Mouse (Mus musculus) midbrain, embryonic 14.5 days (tissue): ENCODE measurements around the gene Foxo1. TPM values are rescaled to one million over a fixed set of nuclear protein-coding genes. Genes with fewer than 3 reads are reported as not detected.

Experiments used
- ATAC-seq: fragments of 200-750 bp; cut with Nextera tagmentation; 2 replicates; pipeline ENCODE4 v1.8.0; 2017; ENCODE audit warnings: moderate number of reproducible peaks, moderate library complexity; ENCODE audit not compliant: low FRiP score, low TSS enrichment
- DNase-seq: peaks from one replicate; pipeline ENCODE4 v3.0.0-alpha.2; 2015
- H3K27ac ChIP-seq: fragments of 300-500 bp; sonication (generic); replicated peaks from 2 replicates; pipeline ENCODE4 v1.5.1; 2014; ENCODE audit warnings: mild to moderate bottlenecking, low read depth, low read length, moderate library complexity
- H3K27me3 ChIP-seq: fragments of 300-500 bp; sonication (generic); 2 replicates; pipeline ENCODE4 v1.6.1; 2014; ENCODE audit warnings: low read length, control low read depth, mixed read lengths; ENCODE audit not compliant: control insufficient read depth, insufficient read depth
- H3K36me3 ChIP-seq: fragments of 300-500 bp; sonication (generic); 2 replicates; pipeline ENCODE4 v1.6.1; 2014; ENCODE audit warnings: low read length, control low read depth; ENCODE audit not compliant: control insufficient read depth, insufficient read depth
- H3K4me1 ChIP-seq: fragments of 300-500 bp; sonication (generic); 2 replicates; pipeline ENCODE4 v1.6.1; 2014; ENCODE audit warnings: mild to moderate bottlenecking, antibody characterized with exemption, low read length, control low read depth; ENCODE audit not compliant: control insufficient read depth, insufficient read depth
- H3K4me2 ChIP-seq: fragments of 300-500 bp; sonication (generic); 2 replicates; pipeline ENCODE4 v1.6.1; 2014; ENCODE audit warnings: mild to moderate bottlenecking, low read length, moderate library complexity
- H3K4me3 ChIP-seq: fragments of 300-500 bp; sonication (generic); replicated peaks from 2 replicates; pipeline ENCODE4 v1.5.1; 2014; ENCODE audit warnings: low read depth, low read length
- H3K9ac ChIP-seq: fragments of 300-500 bp; sonication (generic); replicated peaks from 2 replicates; pipeline ENCODE4 v1.6.1; 2014; ENCODE audit warnings: mild to moderate bottlenecking, low read length, moderate library complexity
- H3K9me3 ChIP-seq: fragments of 300-500 bp; sonication (generic); 2 replicates; pipeline ENCODE4 v1.6.1; 2016; ENCODE audit warnings: low read length, control low read depth, mixed read lengths; ENCODE audit not compliant: control insufficient read depth
- WGBS: fragments of 180-500 bp; shearing (Covaris S2); extraction: QIAGEN DNeasy Blood & Tissue Kit; methylation state at CpG from one replicate; pipeline ENCODE4 v1.1.7; 2014; 5-methylcytosine and 5-hydroxymethylcytosine counted together
- polyA plus RNA-seq: library from polyadenylated mRNA; unstranded; fragments of >200 nt; fragmentation: Nextera tagmentation; extraction: Ambion mirVana; gene quantifications from 2 replicates; pipeline ENCODE4 v1.2.1, GENCODE M21; 2014

Foxo1 gene
- 3.3 and 4.3 TPM in 2 replicates for polyA plus RNA-seq

GRCm38 (mm10) chr3:52267652-52268486 lies at the start of gene Foxo1:
Gene Foxo1, plus strand, starts transcription at chr3:52268336.
- Histone ChIP-seq H3K4me3 (peak within 1 kb of the TSS; percentile 69), H3K27ac (no peak within 1 kb of the TSS; the same call in 1 of the 2 replicates), H3K36me3 (no peaks in the 10 kb centered on the region), H3K9me3 (no peaks in the 10 kb centered on the region), H3K9ac (peak within 1 kb of the TSS; percentile 49), H3K27me3 (peaks cover 59% of the 10 kb centered on the region), H3K4me2 (peak within 1 kb of the TSS; percentile 91), H3K4me1 (peaks cover 9% of the 10 kb centered on the region)
- WGBS, result under 1% methylated on average over 85 of the region's 85 CpGs
- DNase-seq (peak; percentile 93), ATAC-seq (peak; percentile 93)

DNA sequence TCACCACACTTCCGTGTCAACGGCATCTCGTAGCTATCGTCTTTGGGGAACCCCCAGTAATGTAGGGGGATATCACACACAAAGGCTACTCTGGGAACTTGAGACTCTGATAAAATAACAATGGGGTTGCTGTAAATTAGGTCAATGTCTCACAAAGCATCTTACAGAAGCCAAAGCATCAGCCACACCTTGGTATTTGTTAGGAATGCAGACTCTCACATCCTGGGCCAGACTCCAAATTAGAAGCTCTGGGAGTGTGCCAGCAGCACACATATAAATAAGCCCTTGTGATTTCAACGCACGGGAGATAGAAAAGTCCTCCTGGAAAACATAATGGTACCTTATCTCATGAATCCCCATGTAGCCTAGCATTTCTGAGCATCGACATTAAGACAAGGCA lies 49.3 kb upstream of the Foxo1 start:
- no peaks in the 10 kb centered on the region for H3K4me1 ChIP-seq
- WGBS, result 83% methylated on average over 7 of the region's 7 CpGs
- no peaks in the 10 kb centered on the region for H3K9me3 ChIP-seq
- ATAC-seq (no peak), DNase-seq (no peak)
- no peak overlapping the region for H3K9ac ChIP-seq
- no peak overlapping the region for H3K4me2 ChIP-seq
- H3K36me3 ChIP-seq, result no peaks in the 10 kb centered on the region
- no peak overlapping the region for H3K4me3 ChIP-seq
- no peak overlapping the region for H3K27ac ChIP-seq
- no peaks in the 10 kb centered on the region for H3K27me3 ChIP-seq

DNA sequence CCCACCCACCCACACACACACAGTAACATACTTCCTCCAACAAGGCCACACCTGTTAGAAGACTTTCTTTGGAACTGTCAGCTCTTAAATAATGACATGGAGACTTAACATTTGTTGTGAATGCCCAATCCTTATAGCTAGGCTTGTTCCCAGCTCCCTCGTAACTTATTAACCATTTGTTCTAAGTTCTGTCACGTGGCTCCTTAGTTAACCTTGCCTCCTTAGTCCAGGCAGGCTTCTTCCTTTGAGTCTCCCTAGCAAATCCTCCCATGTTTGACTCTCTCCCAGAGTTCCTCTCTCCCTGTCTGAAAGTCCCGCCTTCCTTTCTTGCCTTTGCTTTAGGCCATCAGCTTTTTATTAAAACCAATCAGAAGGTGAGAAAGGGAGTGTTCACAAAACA lies 47.1 kb upstream of the Foxo1 start:
- ATAC-seq, result no peak
- no peak overlapping the region for H3K4me3 ChIP-seq
- no peak for DNase-seq
- 77% methylated on average over 3 of the region's 3 CpGs for WGBS
- no peaks in the 10 kb centered on the region for H3K27me3 ChIP-seq
- no peaks in the 10 kb centered on the region for H3K36me3 ChIP-seq
- H3K27ac ChIP-seq, result no peak overlapping the region
- H3K9ac ChIP-seq, result no peak overlapping the region
- H3K4me1 ChIP-seq, result no peaks in the 10 kb centered on the region
- no peak overlapping the region for H3K4me2 ChIP-seq
- H3K9me3 ChIP-seq, result no peaks in the 10 kb centered on the region

- no peaks in the 10 kb centered on the region for H3K36me3 ChIP-seq
- no peaks in the 10 kb centered on the region for H3K4me1 ChIP-seq
- H3K4me2 ChIP-seq, result no peak overlapping the region
- no peak for DNase-seq
- ATAC-seq, result no peak
- no peaks in the 10 kb centered on the region for H3K9me3 ChIP-seq
- no peak overlapping the region for H3K9ac ChIP-seq
- WGBS, result 88% methylated on average over 5 of the region's 5 CpGs
- no peak overlapping the region for H3K27ac ChIP-seq
- H3K4me3 ChIP-seq, result no peak overlapping the region
- H3K27me3 ChIP-seq, result no peaks in the 10 kb centered on the region
Measured at GRCm38 (mm10) chr3:52221931-52222330, 46.2 kb upstream of the Foxo1 start.

GRCm38 (mm10) chr3:52236488-52236887 lies 31.6 kb upstream of the Foxo1 start:
- Histone ChIP-seq H3K9me3 (no peaks in the 10 kb centered on the region), H3K27me3 (no peaks in the 10 kb centered on the region), H3K4me1 (no peaks in the 10 kb centered on the region), H3K36me3 (no peaks in the 10 kb centered on the region), H3K9ac (no peak overlapping the region), H3K27ac (no peak overlapping the region), H3K4me2 (no peak overlapping the region), H3K4me3 (no peak overlapping the region)
- peak; percentile 45 for DNase-seq
- ATAC-seq, result no peak
- 85% methylated on average over 4 of the region's 4 CpGs for WGBS

GRCm38 (mm10) chr3:52237136-52237535 lies 31.0 kb upstream of the Foxo1 start:
- DNase-seq, result no peak
- no peak for ATAC-seq
- Histone ChIP-seq H3K9me3 (no peaks in the 10 kb centered on the region), H3K9ac (no peak overlapping the region), H3K27me3 (no peaks in the 10 kb centered on the region), H3K4me1 (no peaks in the 10 kb centered on the region), H3K27ac (no peak overlapping the region), H3K4me2 (no peak overlapping the region), H3K36me3 (no peaks in the 10 kb centered on the region), H3K4me3 (no peak overlapping the region)
- WGBS, result 89% methylated on average over 3 of the region's 3 CpGs

GRCm38 (mm10) chr3:52241062-52241461 lies 27.1 kb upstream of the Foxo1 start:
- DNase-seq (no peak), ATAC-seq (no peak)
- Histone ChIP-seq H3K4me2 (no peak overlapping the region), H3K4me1 (no peaks in the 10 kb centered on the region), H3K4me3 (no peak overlapping the region), H3K36me3 (no peaks in the 10 kb centered on the region), H3K9ac (no peak overlapping the region), H3K27ac (no peak overlapping the region), H3K27me3 (no peaks in the 10 kb centered on the region; the same call in 1 of the 2 replicates), H3K9me3 (no peaks in the 10 kb centered on the region)
- WGBS, result 82% methylated on average over 5 of the region's 5 CpGs

DNA sequence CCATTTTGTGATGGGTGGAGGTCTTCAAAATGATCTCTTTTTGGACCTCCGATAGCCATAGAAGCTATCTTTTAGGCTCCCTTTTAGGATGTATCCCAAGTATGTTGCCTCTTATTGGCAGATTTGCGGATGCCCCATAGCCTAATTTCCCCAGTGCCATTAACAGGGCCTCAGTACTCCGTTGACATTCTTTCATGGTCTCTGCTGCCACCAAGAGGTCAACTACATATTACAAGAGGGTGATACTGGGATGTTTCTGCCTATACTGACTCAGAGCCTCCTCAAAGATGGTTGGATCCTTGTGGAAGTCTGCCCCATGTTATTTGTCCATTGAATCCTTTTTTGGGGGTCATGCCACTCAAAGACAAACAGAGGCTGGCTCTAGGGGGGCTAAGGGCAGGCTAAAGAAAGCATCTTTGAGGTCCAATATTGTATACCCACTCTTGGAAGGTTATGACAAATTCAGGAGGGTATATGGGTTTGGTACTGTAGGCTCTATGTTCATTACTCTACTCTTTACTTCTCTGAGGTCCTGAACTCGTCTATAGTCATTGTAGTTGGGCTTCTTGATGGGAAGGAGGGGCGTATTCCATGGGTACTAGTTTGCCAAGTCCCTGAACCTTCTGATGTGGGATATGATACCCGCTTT lies 25.6 kb upstream of the Foxo1 start:
- DNase-seq (peak; percentile 91), ATAC-seq (no peak; the same call in 1 of the 2 replicates)
- no peak overlapping the region for H3K4me2 ChIP-seq
- H3K27ac ChIP-seq, result no peak overlapping the region
- H3K9ac ChIP-seq, result no peak overlapping the region
- no peaks in the 10 kb centered on the region for H3K9me3 ChIP-seq
- H3K4me3 ChIP-seq, result no peak overlapping the region
- H3K36me3 ChIP-seq, result no peaks in the 10 kb centered on the region
- no peaks in the 10 kb centered on the region for H3K4me1 ChIP-seq
- WGBS, result 41% methylated on average over 6 of the region's 6 CpGs
- H3K27me3 ChIP-seq, result no peaks in the 10 kb centered on the region; the same call in 1 of the 2 replicates
